Mouse (Mus musculus) erythroblast, embryonic 14.5 days (primary cell): ENCODE measurements around the gene Znrf1. TPM values are rescaled to one million over a fixed set of nuclear protein-coding genes. Genes with fewer than 3 reads are reported as not detected.

Experiments
- H3K27me3 ChIP-seq: 2 replicates; pipeline ENCODE4 v1.6.1; 2012; ENCODE audit warnings: inconsistent platforms; ENCODE audit not compliant: control insufficient read depth
- H3K36me3 ChIP-seq: 2 replicates; pipeline ENCODE4 v1.6.1; 2012; ENCODE audit warnings: mild to moderate bottlenecking, inconsistent platforms; ENCODE audit not compliant: control insufficient read depth
- H3K4me1 ChIP-seq: 2 replicates; pipeline ENCODE4 v1.6.1; 2012; ENCODE audit warnings: inconsistent platforms; ENCODE audit not compliant: control insufficient read depth
- H3K4me3 ChIP-seq: replicated peaks from 2 replicates; pipeline ENCODE3; 2012; ENCODE audit warnings: moderate library complexity, mild to moderate bottlenecking, inconsistent platforms
- H3K9me3 ChIP-seq: 2 replicates; pipeline ENCODE4 v1.6.1; 2012; ENCODE audit warnings: low read length, inconsistent platforms, mixed read lengths; ENCODE audit not compliant: control insufficient read depth
- GATA1 ChIP-seq: IDR thresholded peaks from 2 replicates; pipeline ENCODE4 v1.6.1; 2012; ENCODE audit warnings: low read length, inconsistent platforms, mixed read lengths
- TAL1 ChIP-seq: IDR thresholded peaks from 3 replicates; pipeline ENCODE4 v1.6.1; 2012; ENCODE audit warnings: low read length, inconsistent platforms, mixed read lengths
- polyA plus RNA-seq: library from polyadenylated mRNA; stranded (reverse); fragments of >175 nt; gene quantifications from 2 replicates; pipeline ENCODE4 v1.2.3, GENCODE M21; 2012

Znrf1 gene
- polyA plus RNA-seq, 1 experiment = 0.85 TPM

- Histone ChIP-seq H3K9me3 (no peaks in the 10 kb centered on the region), H3K4me1 (peaks cover 13% of the 10 kb centered on the region), H3K27me3 (no peaks in the 10 kb centered on the region), H3K36me3 (peaks cover 4% of the 10 kb centered on the region), H3K4me3 (no peak overlapping the region)
- no peak for TF ChIP-seq GATA1
- TF ChIP-seq TAL1 = no peak
These were observed 91.0 kb downstream of the Znrf1 start for GRCm38 (mm10) chr8:111626933-111627332.

- Histone ChIP-seq H3K4me1 (peaks cover 13% of the 10 kb centered on the region), H3K9me3 (no peaks in the 10 kb centered on the region), H3K36me3 (no peaks in the 10 kb centered on the region), H3K4me3 (no peak overlapping the region), H3K27me3 (no peaks in the 10 kb centered on the region)
- no peak for TF ChIP-seq TAL1
- no peak for TF ChIP-seq GATA1
These were observed 92.0 kb downstream of the Znrf1 start for GRCm38 (mm10) chr8:111627923-111628322.

- no peaks in the 10 kb centered on the region for H3K27me3 ChIP-seq
- TF ChIP-seq TAL1 = no peak
- no peaks in the 10 kb centered on the region for H3K36me3 ChIP-seq
- H3K9me3 ChIP-seq = peaks cover 2% of the 10 kb centered on the region
- H3K4me3 ChIP-seq = no peak overlapping the region
- peaks cover 13% of the 10 kb centered on the region for H3K4me1 ChIP-seq
These were observed 92.5 kb downstream of the Znrf1 start for GRCm38 (mm10) chr8:111628401-111628800.

- Histone ChIP-seq H3K27me3 (no peaks in the 10 kb centered on the region), H3K4me3 (no peak overlapping the region), H3K9me3 (peaks cover 3% of the 10 kb centered on the region), H3K4me1 (peaks cover 11% of the 10 kb centered on the region), H3K36me3 (no peaks in the 10 kb centered on the region)
- TF ChIP-seq TAL1 = no peak
- TF ChIP-seq GATA1 = no peak
These were observed 93.1 kb downstream of the Znrf1 start for GRCm38 (mm10) chr8:111628894-111629501.

GRCm38 (mm10) chr8:111630105-111630521 lies 94.2 kb downstream of the Znrf1 start, which contains the start of gene Ldhd:
Gene Ldhd, minus strand, starts transcription at chr8:111630374.
- Histone ChIP-seq H3K4me1 (peaks cover 7% of the 10 kb centered on the region), H3K9me3 (peaks cover 3% of the 10 kb centered on the region), H3K4me3 (peak within 1 kb of the TSS; percentile 40), H3K27me3 (no peaks in the 10 kb centered on the region), H3K36me3 (no peaks in the 10 kb centered on the region)
- no peak for TF ChIP-seq TAL1
- no peak for TF ChIP-seq GATA1

- no peaks in the 10 kb centered on the region for H3K36me3 ChIP-seq
- no peaks in the 10 kb centered on the region for H3K27me3 ChIP-seq
- H3K4me1 ChIP-seq = peaks cover 7% of the 10 kb centered on the region
- no peak overlapping the region for H3K4me3 ChIP-seq
- no peak for TF ChIP-seq GATA1
- no peak for TF ChIP-seq TAL1
- H3K9me3 ChIP-seq = peaks cover 3% of the 10 kb centered on the region
These were observed 95.7 kb downstream of the Znrf1 start for GRCm38 (mm10) chr8:111631589-111631988.

GRCm38 (mm10) chr8:111632976-111633375 lies 97.1 kb downstream of the Znrf1 start:
- Histone ChIP-seq H3K4me1 (peaks cover 7% of the 10 kb centered on the region), H3K9me3 (peaks cover 3% of the 10 kb centered on the region), H3K4me3 (no peak overlapping the region), H3K36me3 (no peaks in the 10 kb centered on the region), H3K27me3 (no peaks in the 10 kb centered on the region)
- TF ChIP-seq GATA1 (no peak), TAL1 (no peak)

GRCm38 (mm10) chr8:111638086-111638485 lies 102.2 kb downstream of the Znrf1 start:
- Histone ChIP-seq H3K36me3 (no peaks in the 10 kb centered on the region), H3K4me1 (peaks cover 14% of the 10 kb centered on the region), H3K4me3 (no peak overlapping the region), H3K27me3 (no peaks in the 10 kb centered on the region; the same call in 1 of the 2 replicates), H3K9me3 (peaks cover 3% of the 10 kb centered on the region)
- TF ChIP-seq TAL1 (no peak), GATA1 (no peak)

GRCm38 (mm10) chr8:111641064-111641463 lies 105.2 kb downstream of the Znrf1 start:
- Histone ChIP-seq H3K9me3 (no peaks in the 10 kb centered on the region), H3K27me3 (no peaks in the 10 kb centered on the region; the same call in 1 of the 2 replicates), H3K4me1 (peaks cover 32% of the 10 kb centered on the region)

GRCm38 (mm10) chr8:111642496-111642895 lies 106.6 kb downstream of the Znrf1 start:
- TF ChIP-seq TAL1 (no peak), GATA1 (no peak)
- Histone ChIP-seq H3K9me3 (no peaks in the 10 kb centered on the region), H3K27me3 (no peaks in the 10 kb centered on the region; the same call in 1 of the 2 replicates), H3K4me1 (peaks cover 32% of the 10 kb centered on the region), H3K36me3 (no peaks in the 10 kb centered on the region), H3K4me3 (peak overlapping the region; percentile 93)

More at GRCm38 (mm10) chr8:111641064-111641463, 105.2 kb downstream of the Znrf1 start:
- Histone ChIP-seq H3K36me3 (no peaks in the 10 kb centered on the region), H3K4me3 (no peak overlapping the region)
- TF ChIP-seq GATA1 (no peak), TAL1 (no peak)
